Mouse (Mus musculus): ENCODE data around the gene Gm11084. TPM values are rescaled to one million over a fixed set of nuclear protein-coding genes. Genes with fewer than 3 reads are reported as not detected.

Gene Gm11084
- polyA plus RNA-seq, 1 experiment, result not detected

- no peaks in the 10 kb centered on the region for H3K36me3 ChIP-seq (ENCODE audit: control insufficient read depth, insufficient read depth, low read length)
- H3K4me3 ChIP-seq (ENCODE audit: control insufficient read depth, low read depth, low read length), result peak overlapping the region; percentile 98
- TF ChIP-seq POLR2A (IDR thresholded peaks at IDR 0.05; ENCODE audit: control insufficient read depth, low read depth, low read length), result no peak
- no peak for TF ChIP-seq CTCF (IDR thresholded peaks at IDR 0.05; ENCODE audit: control insufficient read depth, insufficient read depth, insufficient replicate concordance, low read depth, low read length)
- peak overlapping the region; percentile 99 for H3K27ac ChIP-seq (ENCODE audit: control insufficient read depth, insufficient read depth, low read depth, low read length)
- peaks cover 2% of the 10 kb centered on the region; the same call in 1 of the 2 replicates for H3K4me1 ChIP-seq (ENCODE audit: control insufficient read depth, insufficient read depth, low read length)
- no peaks in the 10 kb centered on the region for H3K27me3 ChIP-seq (ENCODE audit: control insufficient read depth, insufficient read depth, low read length)
Measured at GRCm38 (mm10) chr2:72981075-72981420, 5.5 kb downstream of the Gm11084 start.

GRCm38 (mm10) chr2:72980337-72981074 is 6.0 kb downstream of the Gm11084 start, which contains the start of gene Sp3:
Gene Sp3, minus strand, starts transcription at chr2:72980446.
- TF ChIP-seq CTCF (IDR thresholded peaks at IDR 0.05; ENCODE audit: control insufficient read depth, insufficient read depth, insufficient replicate concordance, low read depth, low read length) (0 out of 2 replicates have a peak, but pooled peaks have one; percentile 5), POLR2A (IDR thresholded peaks at IDR 0.05; ENCODE audit: control insufficient read depth, low read depth, low read length) (peak; percentile 94)
- Histone ChIP-seq H3K27ac (ENCODE audit: control insufficient read depth, insufficient read depth, low read depth, low read length) (peak within 1 kb of the TSS; percentile 99), H3K27me3 (ENCODE audit: control insufficient read depth, insufficient read depth, low read length) (no peaks in the 10 kb centered on the region), H3K4me3 (ENCODE audit: control insufficient read depth, low read depth, low read length) (peak within 1 kb of the TSS; percentile 98), H3K4me1 (ENCODE audit: control insufficient read depth, insufficient read depth, low read length) (peaks cover 2% of the 10 kb centered on the region; the same call in 1 of the 2 replicates), H3K36me3 (ENCODE audit: control insufficient read depth, insufficient read depth, low read length) (no peaks in the 10 kb centered on the region)

- no peak for TF ChIP-seq CTCF (IDR thresholded peaks at IDR 0.05; ENCODE audit: control insufficient read depth, insufficient read depth, insufficient replicate concordance, low read depth, low read length)
- TF ChIP-seq POLR2A (IDR thresholded peaks at IDR 0.05; ENCODE audit: control insufficient read depth, low read depth, low read length), result no peak
- Histone ChIP-seq H3K4me1 (ENCODE audit: control insufficient read depth, insufficient read depth, low read length) (peaks cover 2% of the 10 kb centered on the region; the same call in 1 of the 2 replicates), H3K4me3 (ENCODE audit: control insufficient read depth, low read depth, low read length) (peak overlapping the region; percentile 98), H3K36me3 (ENCODE audit: control insufficient read depth, insufficient read depth, low read length) (no peaks in the 10 kb centered on the region), H3K27ac (ENCODE audit: control insufficient read depth, insufficient read depth, low read depth, low read length) (peak overlapping the region; percentile 99), H3K27me3 (ENCODE audit: control insufficient read depth, insufficient read depth, low read length) (no peaks in the 10 kb centered on the region)
Measured at GRCm38 (mm10) chr2:72979659-72980071, 6.9 kb downstream of the Gm11084 start.

GRCm38 (mm10) chr2:72978901-72979658 is 7.4 kb downstream of the Gm11084 start:
- Histone ChIP-seq H3K27me3 (ENCODE audit: control insufficient read depth, insufficient read depth, low read length) (no peaks in the 10 kb centered on the region), H3K27ac (ENCODE audit: control insufficient read depth, insufficient read depth, low read depth, low read length) (peak overlapping the region; percentile 95), H3K36me3 (ENCODE audit: control insufficient read depth, insufficient read depth, low read length) (no peaks in the 10 kb centered on the region), H3K4me1 (ENCODE audit: control insufficient read depth, insufficient read depth, low read length) (peaks cover 2% of the 10 kb centered on the region; the same call in 1 of the 2 replicates), H3K4me3 (ENCODE audit: control insufficient read depth, low read depth, low read length) (peak overlapping the region; percentile 93)
- TF ChIP-seq CTCF (IDR thresholded peaks at IDR 0.05; ENCODE audit: control insufficient read depth, insufficient read depth, insufficient replicate concordance, low read depth, low read length), result no peak
- peak; percentile 35; the same call in 1 of the 2 replicates for TF ChIP-seq POLR2A (IDR thresholded peaks at IDR 0.05; ENCODE audit: control insufficient read depth, low read depth, low read length)

GRCm38 (mm10) chr2:72978473-72978872 is 8.0 kb downstream of the Gm11084 start:
- H3K4me3 ChIP-seq (ENCODE audit: control insufficient read depth, low read depth, low read length), result peak overlapping the region; percentile 88
- H3K27ac ChIP-seq (ENCODE audit: control insufficient read depth, insufficient read depth, low read depth, low read length), result peak overlapping the region; percentile 95
- TF ChIP-seq CTCF (IDR thresholded peaks at IDR 0.05; ENCODE audit: control insufficient read depth, insufficient read depth, insufficient replicate concordance, low read depth, low read length), result no peak
- TF ChIP-seq POLR2A (IDR thresholded peaks at IDR 0.05; ENCODE audit: control insufficient read depth, low read depth, low read length), result no peak
- H3K36me3 ChIP-seq (ENCODE audit: control insufficient read depth, insufficient read depth, low read length), result no peaks in the 10 kb centered on the region
- peaks cover 2% of the 10 kb centered on the region; the same call in 1 of the 2 replicates for H3K4me1 ChIP-seq (ENCODE audit: control insufficient read depth, insufficient read depth, low read length)
- H3K27me3 ChIP-seq (ENCODE audit: control insufficient read depth, insufficient read depth, low read length), result no peaks in the 10 kb centered on the region

- Histone ChIP-seq H3K27ac (ENCODE audit: control insufficient read depth, insufficient read depth, low read depth, low read length) (no peak overlapping the region), H3K4me3 (ENCODE audit: control insufficient read depth, low read depth, low read length) (no peak overlapping the region), H3K4me1 (ENCODE audit: control insufficient read depth, insufficient read depth, low read length) (peaks cover 2% of the 10 kb centered on the region; the same call in 1 of the 2 replicates), H3K27me3 (ENCODE audit: control insufficient read depth, insufficient read depth, low read length) (no peaks in the 10 kb centered on the region), H3K36me3 (ENCODE audit: control insufficient read depth, insufficient read depth, low read length) (no peaks in the 10 kb centered on the region)
- TF ChIP-seq CTCF (IDR thresholded peaks at IDR 0.05; ENCODE audit: control insufficient read depth, insufficient read depth, insufficient replicate concordance, low read depth, low read length) (no peak), POLR2A (IDR thresholded peaks at IDR 0.05; ENCODE audit: control insufficient read depth, low read depth, low read length) (no peak)
Measured at GRCm38 (mm10) chr2:72977272-72977671, 9.2 kb downstream of the Gm11084 start.

GRCm38 (mm10) chr2:72976036-72976435 is 10.5 kb downstream of the Gm11084 start:
- no peak overlapping the region for H3K4me3 ChIP-seq (ENCODE audit: control insufficient read depth, low read depth, low read length)

More at GRCm38 (mm10) chr2:72976036-72976435, 10.5 kb downstream of the Gm11084 start:
- Histone ChIP-seq H3K36me3 (ENCODE audit: control insufficient read depth, insufficient read depth, low read length) (peaks cover 1% of the 10 kb centered on the region; the same call in 1 of the 2 replicates), H3K4me1 (ENCODE audit: control insufficient read depth, insufficient read depth, low read length) (no peaks in the 10 kb centered on the region), H3K27me3 (ENCODE audit: control insufficient read depth, insufficient read depth, low read length) (no peaks in the 10 kb centered on the region), H3K27ac (ENCODE audit: control insufficient read depth, insufficient read depth, low read depth, low read length) (no peak overlapping the region)
- TF ChIP-seq CTCF (IDR thresholded peaks at IDR 0.05; ENCODE audit: control insufficient read depth, insufficient read depth, insufficient replicate concordance, low read depth, low read length) (no peak), POLR2A (IDR thresholded peaks at IDR 0.05; ENCODE audit: control insufficient read depth, low read depth, low read length) (no peak)

Measured in testis, adult 2 months (tissue).